Mouse (Mus musculus) brain, embryonic 14.5 days (tissue): ENCODE results near the gene Scn5a.

Source experiments
- CTCF ChIP-seq: fragments of 200-500 bp; IDR thresholded peaks from 2 replicates; pipeline ENCODE4 v1.5.1; 2012; ENCODE audit warnings: inconsistent platforms, mild to moderate bottlenecking, moderate library complexity, borderline replicate concordance; ENCODE audit not compliant: insufficient read depth, insufficient read length; ENCODE audit errors: extremely low read depth
- POLR2A ChIP-seq: fragments of 200-500 bp; IDR thresholded peaks from 2 replicates; pipeline ENCODE4 v1.6.1; 2012; ENCODE audit warnings: mild to moderate bottlenecking, inconsistent platforms, borderline replicate concordance; ENCODE audit not compliant: poor library complexity, insufficient read depth, insufficient read length, severe bottlenecking; ENCODE audit errors: extremely low read depth

GRCm38 (mm10) chr9:119497546-119498246 is 81.1 kb downstream of the Scn5a start:
- TF ChIP-seq POLR2A (no peak), CTCF (no peak)
